Mouse (Mus musculus) liver, postnatal 0 days (tissue): ENCODE results near the gene Has1. TPM values are rescaled to one million over a fixed set of nuclear protein-coding genes. Genes with fewer than 3 reads are reported as not detected.
"Not testable (repeated sequence)": the region's sequence is repeated elsewhere in the genome, so short reads cannot be mapped to it uniquely, and the experiment has no call there.

Experiments
- ATAC-seq: fragments of 200-750 bp; cut with Nextera tagmentation; 2 replicates; pipeline ENCODE4 v1.8.0; 2017; ENCODE audit warnings: mild to moderate bottlenecking, moderate library complexity
- DNase-seq: peaks from one replicate; pipeline ENCODE4 v3.0.0-alpha.2; 2016
- H3K27ac ChIP-seq: fragments of 300-500 bp; sonication (generic); 2 replicates; pipeline ENCODE4 v1.5.1; 2014; ENCODE audit warnings: antibody characterized with exemption, moderate library complexity, mild to moderate bottlenecking, low read depth
- H3K27me3 ChIP-seq: fragments of 300-500 bp; sonication (generic); 2 replicates; pipeline ENCODE4 v1.6.1; 2014; ENCODE audit warnings: low read length, control low read depth, mixed read lengths; ENCODE audit not compliant: insufficient read depth
- H3K36me3 ChIP-seq: fragments of 300-500 bp; sonication (generic); replicated peaks from 2 replicates; pipeline ENCODE4 v1.6.1; 2014; ENCODE audit warnings: mild to moderate bottlenecking, control low read depth, low read length, moderate library complexity, mixed read lengths; ENCODE audit not compliant: insufficient read depth
- H3K4me1 ChIP-seq: fragments of 300-500 bp; sonication (generic); 2 replicates; pipeline ENCODE4 v1.6.1; 2014; ENCODE audit warnings: antibody characterized with exemption, mild to moderate bottlenecking, control low read depth; ENCODE audit not compliant: insufficient read depth
- H3K4me2 ChIP-seq: fragments of 300-500 bp; sonication (generic); 2 replicates; pipeline ENCODE4 v1.6.1; 2014; ENCODE audit warnings: low read depth, mild to moderate bottlenecking, low read length, moderate library complexity, mixed read lengths
- H3K4me3 ChIP-seq: fragments of 300-500 bp; sonication (generic); 2 replicates; pipeline ENCODE4 v1.5.1; 2014; ENCODE audit warnings: low read depth, low read length
- H3K9ac ChIP-seq: fragments of 300-500 bp; sonication (generic); replicated peaks from 2 replicates; pipeline ENCODE4 v1.6.1; 2014; ENCODE audit warnings: mild to moderate bottlenecking, moderate library complexity
- H3K9me3 ChIP-seq: fragments of 300-500 bp; sonication (generic); 2 replicates; pipeline ENCODE4 v1.6.1; 2016; ENCODE audit warnings: mild to moderate bottlenecking, control low read depth, low read length, mixed read lengths
- CTCF ChIP-seq: sonication (generic); IDR thresholded peaks from 2 replicates; pipeline ENCODE4 v1.5.1; 2016; ENCODE audit warnings: antibody characterized with exemption, low read depth
- EP300 ChIP-seq: IDR thresholded peaks from 2 replicates; pipeline ENCODE4 v1.6.1; 2016; ENCODE audit warnings: antibody characterized with exemption, low read depth, mild to moderate bottlenecking
- WGBS: fragments of 180-500 bp; shearing (Covaris S2); extraction: QIAGEN DNeasy Blood & Tissue Kit; methylation state at CpG from one replicate; pipeline ENCODE4 v1.1.7; 2014; ENCODE audit not compliant: insufficient replicate concordance; 5-methylcytosine and 5-hydroxymethylcytosine counted together
- polyA plus RNA-seq: library from polyadenylated mRNA; unstranded; fragments of >200 nt; fragmentation: Nextera tagmentation; extraction: Ambion mirVana; gene quantifications from 2 replicates; pipeline ENCODE4 v1.2.1, GENCODE M21; 2015

Gene Has1
- polyA plus RNA-seq, 1 experiment from 2014 or later = 0.09 TPM

DNA sequence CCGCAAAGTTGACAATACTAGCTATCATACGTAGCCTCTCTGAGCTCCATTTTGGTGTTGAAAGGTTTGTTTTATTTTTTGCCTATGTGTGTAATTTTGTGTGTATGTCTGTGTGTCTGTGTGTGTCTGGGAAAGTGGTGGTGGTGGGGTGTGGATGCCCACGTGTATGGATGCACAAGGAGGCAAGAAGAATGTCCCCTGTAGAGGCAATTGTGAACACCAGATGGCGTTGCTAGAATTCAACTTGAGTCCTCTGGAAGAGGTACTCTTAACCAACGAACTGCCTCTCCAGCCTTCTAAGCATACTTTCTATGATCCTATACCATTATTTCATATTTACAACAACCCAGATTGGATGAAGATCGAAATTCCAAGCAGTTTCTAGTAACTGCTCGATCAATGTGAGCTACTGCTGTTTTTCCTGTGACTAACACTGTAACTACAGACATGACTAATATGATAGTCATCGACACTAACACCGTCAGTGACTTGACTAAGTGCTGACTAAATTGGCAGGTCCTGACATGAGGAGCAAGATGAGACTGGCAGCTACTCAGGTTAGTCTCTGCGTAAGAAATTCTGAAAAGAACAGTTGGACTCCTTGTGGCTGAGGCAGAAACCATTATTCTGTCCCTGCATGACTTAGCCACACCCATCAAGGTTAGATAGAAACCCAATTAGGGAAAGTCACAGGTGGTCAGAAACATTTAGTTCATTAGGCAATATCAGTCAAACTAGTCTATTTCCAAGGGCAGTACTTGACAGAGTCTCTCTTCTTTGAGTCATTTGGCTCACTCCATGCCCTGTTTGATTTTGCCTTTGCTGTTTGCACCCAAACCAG is 9.6 kb downstream of the Has1 start:
- H3K9me3 ChIP-seq = no peaks in the 10 kb centered on the region
- no peak for DNase-seq
- ATAC-seq = no peak
- no peak overlapping the region for H3K9ac ChIP-seq
- no peaks in the 10 kb centered on the region for H3K4me1 ChIP-seq
- 63% methylated on average over 10 of the region's 10 CpGs for WGBS
- no peak overlapping the region for H3K4me3 ChIP-seq
- H3K27me3 ChIP-seq = peaks cover 17% of the 10 kb centered on the region; the same call in 1 of the 2 replicates
- no peak overlapping the region for H3K4me2 ChIP-seq
- TF ChIP-seq CTCF (peak; percentile 47), EP300 (no peak)
- 0 out of 2 replicates have a peak, but pooled peaks cover 2% of the 10 kb centered on the region for H3K36me3 ChIP-seq
- no peak overlapping the region for H3K27ac ChIP-seq

DNA sequence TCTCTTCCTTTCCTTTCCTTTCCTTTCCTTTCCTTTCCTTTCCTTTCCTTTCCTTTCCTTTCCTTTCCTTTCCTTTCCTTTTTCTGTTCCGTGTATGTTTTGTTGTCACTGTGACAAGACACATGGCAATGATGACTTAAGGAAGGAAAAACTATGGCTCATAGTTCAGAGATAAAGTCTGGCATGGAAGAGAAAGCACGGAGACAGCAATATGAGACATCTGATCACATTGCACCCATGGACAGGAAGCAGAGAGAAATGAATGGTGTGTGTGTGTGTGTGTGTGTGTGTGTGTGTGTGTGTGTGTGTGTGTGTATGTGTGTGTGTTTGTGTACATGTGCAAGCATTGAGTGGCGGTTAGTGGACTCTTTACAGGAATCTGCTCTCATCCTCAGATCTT is 10.4 kb downstream of the Has1 start:
- H3K9me3 ChIP-seq, H3K4me3 ChIP-seq, H3K36me3 ChIP-seq, H3K4me1 ChIP-seq, DNase-seq, ATAC-seq, H3K9ac ChIP-seq, H3K4me2 ChIP-seq, H3K27me3 ChIP-seq, H3K27ac ChIP-seq: not testable (repeated sequence)
- 65% methylated on average over 3 of the region's 3 CpGs for WGBS

DNA sequence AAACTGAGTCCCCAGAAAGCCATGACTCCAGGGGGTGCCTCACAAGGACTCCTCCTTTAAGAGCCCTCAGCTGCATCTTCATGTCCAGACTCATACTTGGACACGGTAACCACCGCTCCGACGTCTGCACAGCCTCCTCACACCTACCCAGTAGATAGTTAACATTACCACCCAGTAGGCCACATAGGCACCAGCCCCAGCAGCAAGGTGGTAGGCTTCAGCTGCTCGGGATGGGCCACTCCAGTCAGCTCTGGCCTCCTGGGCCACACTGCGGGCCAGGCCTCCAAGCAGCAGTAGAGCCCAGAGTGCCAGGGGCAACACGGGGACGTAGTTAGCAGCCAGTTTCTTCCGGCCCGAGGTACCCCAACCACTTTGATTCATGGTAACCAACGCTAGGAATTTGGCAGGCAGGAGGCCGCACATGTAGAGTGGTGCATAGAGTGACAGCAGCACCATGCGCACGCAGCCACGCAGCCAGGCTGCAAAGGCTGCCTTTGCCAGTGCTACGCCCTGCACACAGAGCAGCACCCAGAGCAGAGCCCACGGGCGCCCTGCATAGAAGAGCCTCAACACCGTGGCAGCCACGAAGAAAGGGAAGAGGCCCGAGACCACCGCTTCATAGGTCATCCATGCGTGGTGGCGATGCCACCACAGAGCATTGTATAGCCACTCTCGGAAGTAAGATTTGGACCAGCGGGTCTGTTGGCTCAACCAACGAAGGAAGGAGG is 11.3 kb downstream of the Has1 start:
- ATAC-seq (no peak), DNase-seq (no peak)
- no peak overlapping the region for H3K27ac ChIP-seq
- 0 out of 2 replicates have a peak, but pooled peaks cover 5% of the 10 kb centered on the region for H3K27me3 ChIP-seq
- H3K36me3 ChIP-seq = 0 out of 2 replicates have a peak, but pooled peaks cover 2% of the 10 kb centered on the region
- H3K4me3 ChIP-seq = no peak overlapping the region
- WGBS = 72% methylated on average over 27 of the region's 27 CpGs
- peaks cover 4% of the 10 kb centered on the region for H3K4me1 ChIP-seq
- no peak for TF ChIP-seq EP300
- H3K4me2 ChIP-seq = no peak overlapping the region
- H3K9ac ChIP-seq = no peak overlapping the region
- no peaks in the 10 kb centered on the region for H3K9me3 ChIP-seq

DNA sequence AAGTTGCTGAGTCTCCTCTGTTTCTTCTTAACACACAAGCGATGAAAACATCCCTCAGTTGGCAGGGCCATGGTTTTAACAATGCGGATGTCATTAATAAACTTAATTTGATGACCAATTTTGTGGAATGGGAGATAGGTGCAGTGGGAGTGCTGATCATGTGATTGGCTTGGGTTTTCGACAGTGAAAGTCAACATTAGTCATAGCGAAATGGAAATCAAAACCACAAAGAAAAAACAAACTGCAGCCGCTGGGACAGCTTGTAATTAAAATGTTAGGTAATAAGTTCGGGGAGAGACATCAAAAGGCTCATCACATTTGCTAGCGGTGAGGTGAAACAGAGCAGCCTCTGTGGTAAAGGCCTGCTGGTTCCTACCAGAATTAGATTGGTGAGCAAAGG is 14.2 kb downstream of the Has1 start:
- Histone ChIP-seq H3K4me1 (peaks cover 10% of the 10 kb centered on the region), H3K4me2 (no peak overlapping the region), H3K9ac (no peak overlapping the region), H3K27ac (no peak overlapping the region), H3K9me3 (no peaks in the 10 kb centered on the region), H3K36me3 (0 out of 2 replicates have a peak, but pooled peaks cover 2% of the 10 kb centered on the region), H3K4me3 (no peak overlapping the region), H3K27me3 (no peaks in the 10 kb centered on the region)
- DNase-seq (no peak), ATAC-seq (no peak)
- TF ChIP-seq CTCF (no peak), EP300 (no peak)
- 84% methylated on average over 7 of the region's 7 CpGs for WGBS

DNA sequence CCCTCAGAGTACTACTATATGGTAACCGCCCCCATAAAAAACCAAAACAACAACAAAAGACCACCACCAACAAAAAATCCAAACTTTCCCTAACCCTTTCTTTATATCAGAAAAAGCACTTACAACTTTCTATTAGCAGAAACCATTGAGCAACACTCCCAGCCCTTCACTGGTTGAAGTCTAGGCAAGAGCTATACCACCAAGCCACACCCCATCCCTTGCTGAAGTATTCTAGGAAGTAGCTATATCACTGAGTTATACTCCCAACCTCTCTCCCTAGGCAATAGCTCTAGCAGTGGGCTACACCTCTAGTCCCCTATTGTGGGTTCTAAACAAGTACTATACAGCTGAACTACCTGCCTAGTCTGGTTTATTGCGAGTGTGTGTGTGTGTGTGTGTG is 15.7 kb downstream of the Has1 start:
- Histone ChIP-seq H3K27ac (no peak overlapping the region), H3K4me1 (peaks cover 12% of the 10 kb centered on the region), H3K4me3 (no peak overlapping the region), H3K36me3 (0 out of 2 replicates have a peak, but pooled peaks cover 2% of the 10 kb centered on the region), H3K9ac (no peak overlapping the region), H3K9me3 (no peaks in the 10 kb centered on the region), H3K4me2 (peak overlapping the region; percentile 79; the same call in 1 of the 2 replicates), H3K27me3 (no peaks in the 10 kb centered on the region)
- 92% methylated on average over 2 of the region's 2 CpGs for WGBS
- TF ChIP-seq CTCF (no peak), EP300 (no peak)
- ATAC-seq (no peak), DNase-seq (no peak)

DNA sequence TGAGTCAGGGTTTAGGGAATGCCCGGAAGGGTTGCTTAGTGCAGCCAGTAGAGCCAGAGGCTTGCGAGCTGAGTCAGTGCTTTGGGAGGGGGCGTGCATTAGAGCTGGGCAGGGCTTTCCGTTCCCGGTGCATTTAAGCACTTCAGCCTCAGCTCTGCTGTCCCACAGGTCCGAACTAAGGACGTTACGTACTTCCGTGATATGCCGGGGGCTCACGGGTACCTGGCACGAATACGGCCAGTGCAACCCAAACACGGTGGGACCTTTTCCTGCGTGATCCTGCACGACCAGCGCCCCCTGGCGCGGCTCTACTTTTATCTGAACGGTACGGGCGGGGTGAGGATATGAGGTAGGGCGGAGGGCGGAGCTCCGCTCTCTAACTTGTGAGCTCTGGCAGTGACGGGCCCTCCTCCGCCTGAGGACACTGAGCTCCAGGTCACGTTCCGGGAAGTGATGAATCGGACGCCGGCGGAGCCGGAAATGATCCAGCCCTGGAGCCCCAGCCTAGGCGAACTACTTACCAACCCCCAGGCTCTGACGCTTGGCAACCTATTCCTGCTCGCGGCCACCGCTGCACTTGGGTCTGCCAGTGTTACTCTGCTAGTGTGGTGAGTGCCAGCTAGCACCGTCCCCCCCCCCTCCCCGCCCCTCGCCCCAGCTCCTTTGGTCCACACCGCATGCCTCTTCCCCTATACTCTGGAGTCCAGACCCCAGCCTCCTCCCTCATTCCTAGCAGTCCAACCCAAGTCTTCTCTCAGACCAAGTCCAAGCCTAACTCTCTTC is 16.9 kb downstream of the Has1 start:
- Histone ChIP-seq H3K36me3 (0 out of 2 replicates have a peak, but pooled peaks cover 2% of the 10 kb centered on the region), H3K4me1 (peaks cover 12% of the 10 kb centered on the region), H3K9me3 (no peaks in the 10 kb centered on the region), H3K4me2 (peak overlapping the region; percentile 79), H3K27me3 (no peaks in the 10 kb centered on the region), H3K9ac (peak overlapping the region; percentile 74), H3K4me3 (peak overlapping the region; percentile 65), H3K27ac (peak overlapping the region; percentile 88)
- DNase-seq = peak; percentile 92
- 1% methylated on average over 39 of the region's 43 CpGs for WGBS
- TF ChIP-seq EP300 (0 out of 2 replicates have a peak, but pooled peaks have one; percentile 39), CTCF (peak; percentile 88)
- ATAC-seq = peak; percentile 99
